Mouse (Mus musculus) brain, embryonic 14.5 days (tissue): Measurements from ENCODE around the gene Serpina1e.

Experiments
- CTCF ChIP-seq: fragments of 200-500 bp; IDR thresholded peaks from 2 replicates; pipeline ENCODE4 v1.5.1; 2012; ENCODE audit warnings: inconsistent platforms, mild to moderate bottlenecking, moderate library complexity, borderline replicate concordance; ENCODE audit not compliant: insufficient read depth, insufficient read length; ENCODE audit errors: extremely low read depth
- POLR2A ChIP-seq: fragments of 200-500 bp; IDR thresholded peaks from 2 replicates; pipeline ENCODE4 v1.6.1; 2012; ENCODE audit warnings: mild to moderate bottlenecking, inconsistent platforms, borderline replicate concordance; ENCODE audit not compliant: poor library complexity, insufficient read depth, insufficient read length, severe bottlenecking; ENCODE audit errors: extremely low read depth

GRCm38 (mm10) chr12:103992945-103993344 lies 34.2 kb upstream of the Serpina1e start:
- no peak for TF ChIP-seq CTCF
- no peak for TF ChIP-seq POLR2A
